Mouse (Mus musculus) spleen, adult 2 months (tissue): ENCODE measurements around the gene Rnf167.

Experiments used
- CTCF ChIP-seq: fragments of 200-500 bp; IDR thresholded peaks from 2 replicates; pipeline ENCODE4 v1.5.1; 2011; ENCODE audit warnings: mild to moderate bottlenecking, inconsistent platforms; ENCODE audit not compliant: insufficient read depth, insufficient read length, insufficient replicate concordance; ENCODE audit errors: extremely low read depth
- POLR2A ChIP-seq: fragments of 200-500 bp; IDR thresholded peaks from 2 replicates; pipeline ENCODE4 v1.6.1; 2011; ENCODE audit warnings: low read depth, low read length, inconsistent platforms

- TF ChIP-seq CTCF (no peak), POLR2A (peak; percentile 91)
Measured at GRCm38 (mm10) chr11:70654923-70655570, 8.0 kb downstream of the Rnf167 start.
